Mouse (Mus musculus) ES-Bruce4 (cell line): ENCODE measurements around the gene Gps2.

Experiments used
- CTCF ChIP-seq: IDR thresholded peaks from one replicate; pipeline ENCODE4 v1.8.1; 2011; ENCODE audit warnings: low read depth, low read length
- EP300 ChIP-seq: IDR thresholded peaks from 2 replicates; pipeline ENCODE4 v1.6.1; 2011; ENCODE audit warnings: low read depth, low read length; ENCODE audit not compliant: insufficient read depth
- POLR2A ChIP-seq: IDR thresholded peaks from one replicate; pipeline ENCODE4 v1.8.1; 2011; ENCODE audit warnings: low read length; ENCODE audit not compliant: insufficient read depth

DNA sequence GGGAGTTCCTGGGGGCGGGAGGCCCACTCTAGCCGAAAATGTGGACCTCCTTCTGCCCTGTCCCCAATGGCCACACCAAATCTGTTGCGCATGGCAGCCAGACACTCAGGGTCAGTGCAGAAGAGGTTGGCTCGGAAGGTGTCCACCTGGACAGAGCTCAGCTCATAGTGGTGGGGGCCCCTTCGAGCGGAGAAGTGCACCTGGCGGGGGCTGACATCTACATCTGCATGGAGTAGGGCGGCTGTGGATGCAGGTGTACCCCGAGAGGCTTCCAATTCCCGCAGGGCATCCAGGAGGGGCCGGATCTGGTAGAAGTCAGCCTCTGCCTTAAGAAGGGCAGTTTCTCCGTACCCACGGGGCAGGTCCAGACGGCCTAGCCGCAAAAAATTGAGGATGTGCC lies 34.0 kb upstream of the Gps2 start:
- no peak for TF ChIP-seq POLR2A
- TF ChIP-seq EP300: no peak
- TF ChIP-seq CTCF: no peak
